Mouse (Mus musculus): ENCODE data around the gene L3hypdh. TPM values are rescaled to one million over a fixed set of nuclear protein-coding genes. Genes with fewer than 3 reads are reported as not detected.
"Not testable (repeated sequence)": the region's sequence is repeated elsewhere in the genome, so short reads cannot be mapped to it uniquely, and the experiment has no call there.

L3hypdh gene
- polyA plus RNA-seq, 1 experiment from 2014 or later = 31.2 TPM

DNA sequence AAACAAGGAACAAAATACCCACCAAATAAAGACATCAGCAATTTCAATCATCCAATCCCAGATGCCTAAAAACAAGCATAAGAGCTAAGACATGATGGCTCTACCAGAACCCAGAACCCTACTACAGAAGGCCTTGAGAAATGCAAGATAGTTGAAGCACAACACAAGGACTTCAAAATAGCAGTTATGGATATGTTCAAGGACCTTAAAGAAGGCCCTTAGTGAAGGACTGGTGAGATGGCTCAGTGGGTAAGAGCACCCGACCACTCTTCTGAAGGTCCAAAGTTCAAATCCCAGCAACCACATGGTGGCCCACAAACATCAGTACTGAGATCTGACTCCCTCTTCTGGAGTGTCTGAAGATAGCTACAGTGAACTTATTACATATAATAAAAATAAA is 27.5 kb downstream of the L3hypdh start:
- no peak for ATAC-seq (ENCODE audit: low FRiP score, low TSS enrichment)
- no peak overlapping the region for H3K4me3 ChIP-seq (ENCODE audit: low read length)
- H3K27me3 ChIP-seq (ENCODE audit: insufficient read depth, low read length) = no peaks in the 10 kb centered on the region
- no peak overlapping the region for H3K9ac ChIP-seq (replicated peaks; ENCODE audit: low read length)
- no peak overlapping the region for H3K4me2 ChIP-seq (replicated peaks; ENCODE audit: low read depth, low read length)
- no peaks in the 10 kb centered on the region for H3K9me3 ChIP-seq (ENCODE audit: low read length)
- no peak overlapping the region for H3K27ac ChIP-seq (ENCODE audit: low read length)
- H3K4me1 ChIP-seq (ENCODE audit: insufficient read depth, low read length) = no peaks in the 10 kb centered on the region
- no peaks in the 10 kb centered on the region for H3K36me3 ChIP-seq (ENCODE audit: insufficient read depth, low read length)
- WGBS = 80% methylated on average over 1 of the region's 1 CpGs

DNA sequence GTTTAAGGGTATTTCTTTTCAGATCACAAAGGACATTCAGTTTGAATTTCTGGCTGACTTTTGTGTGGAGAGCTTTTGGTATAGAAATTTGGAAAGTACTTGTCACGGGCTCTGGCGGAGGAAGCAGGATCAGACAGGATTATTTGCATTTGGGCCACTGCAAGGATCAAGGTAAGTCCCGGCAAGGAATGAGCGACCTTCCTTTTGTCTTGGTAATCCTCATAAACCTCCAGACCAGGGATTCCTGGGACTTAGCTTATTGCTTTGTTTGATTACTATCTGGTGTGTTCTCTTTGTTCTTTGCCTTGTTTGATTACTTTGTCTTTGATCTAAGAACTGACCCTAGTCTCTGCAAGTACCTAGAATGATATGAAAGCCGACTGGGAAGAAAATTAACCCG is 31.4 kb downstream of the L3hypdh start:
- 30% methylated on average over 6 of the region's 6 CpGs for whole genome bisulfite sequencing
- H3K27ac ChIP-seq (ENCODE audit: low read length) = no peak overlapping the region
- no peaks in the 10 kb centered on the region for H3K9me3 ChIP-seq (ENCODE audit: low read length)
- no peak for ATAC-seq (ENCODE audit: low FRiP score, low TSS enrichment)
- H3K9ac ChIP-seq (replicated peaks; ENCODE audit: low read length) = no peak overlapping the region
- no peaks in the 10 kb centered on the region for H3K36me3 ChIP-seq (ENCODE audit: insufficient read depth, low read length)
- H3K4me1 ChIP-seq (ENCODE audit: insufficient read depth, low read length) = no peaks in the 10 kb centered on the region
- no peak overlapping the region for H3K4me3 ChIP-seq (ENCODE audit: low read length)
- H3K27me3 ChIP-seq (ENCODE audit: insufficient read depth, low read length) = no peaks in the 10 kb centered on the region
- no peak overlapping the region for H3K4me2 ChIP-seq (replicated peaks; ENCODE audit: low read depth, low read length)

DNA sequence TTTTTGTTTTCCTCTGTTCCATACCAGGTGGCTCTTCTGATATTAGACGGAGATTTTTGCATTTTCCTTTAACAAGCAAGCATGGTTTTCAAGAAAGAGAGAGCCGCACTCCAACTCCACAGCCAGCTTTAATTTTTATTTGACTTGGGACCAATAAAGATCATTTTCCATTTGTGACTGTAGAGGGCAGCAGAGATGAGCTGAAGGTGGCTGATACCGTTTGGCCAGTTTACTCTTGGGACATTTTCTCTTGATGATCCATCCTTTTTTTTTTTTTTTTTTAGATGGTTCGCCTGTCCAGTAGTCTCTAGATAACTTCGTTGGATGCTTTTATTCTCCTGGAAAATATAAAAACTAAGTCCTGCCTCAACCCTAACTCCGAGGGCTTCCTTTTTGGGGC is 31.9 kb downstream of the L3hypdh start:
- WGBS = 44% methylated on average over 6 of the region's 6 CpGs
- no peaks in the 10 kb centered on the region for H3K4me1 ChIP-seq (ENCODE audit: insufficient read depth, low read length)
- H3K9ac ChIP-seq (replicated peaks; ENCODE audit: low read length) = no peak overlapping the region
- H3K4me2 ChIP-seq (replicated peaks; ENCODE audit: low read depth, low read length) = no peak overlapping the region
- H3K9me3 ChIP-seq (ENCODE audit: low read length) = no peaks in the 10 kb centered on the region
- no peak for ATAC-seq (ENCODE audit: low FRiP score, low TSS enrichment)
- no peaks in the 10 kb centered on the region for H3K27me3 ChIP-seq (ENCODE audit: insufficient read depth, low read length)
- no peaks in the 10 kb centered on the region for H3K36me3 ChIP-seq (ENCODE audit: insufficient read depth, low read length)
- no peak overlapping the region for H3K4me3 ChIP-seq (ENCODE audit: low read length)
- H3K27ac ChIP-seq (ENCODE audit: low read length) = no peak overlapping the region

DNA sequence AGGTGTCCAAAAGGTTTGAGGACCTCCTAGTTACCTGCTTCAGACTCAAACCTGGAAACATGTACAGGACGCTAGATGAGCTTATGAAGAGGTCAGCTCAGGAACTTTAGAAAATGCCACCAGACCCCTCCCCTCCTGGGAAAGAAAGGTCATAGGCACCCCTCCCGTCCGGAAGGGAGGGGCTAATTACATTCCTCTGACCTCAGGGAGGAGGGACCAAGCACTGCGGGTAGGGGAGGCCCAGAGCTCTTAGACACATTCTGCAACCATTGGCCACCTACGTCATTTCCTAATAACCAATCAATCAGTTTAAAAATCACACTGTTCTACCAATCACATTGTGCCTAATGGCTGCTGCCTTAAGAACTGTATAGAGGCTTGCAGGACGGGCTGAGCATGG is 32.7 kb downstream of the L3hypdh start:
- Histone ChIP-seq H3K27ac (ENCODE audit: low read length) (no peak overlapping the region), H3K4me1 (ENCODE audit: insufficient read depth, low read length) (no peaks in the 10 kb centered on the region), H3K9me3 (ENCODE audit: low read length) (no peaks in the 10 kb centered on the region), H3K36me3 (ENCODE audit: insufficient read depth, low read length) (no peaks in the 10 kb centered on the region), H3K4me2 (replicated peaks; ENCODE audit: low read depth, low read length) (no peak overlapping the region), H3K9ac (replicated peaks; ENCODE audit: low read length) (no peak overlapping the region), H3K27me3 (ENCODE audit: insufficient read depth, low read length) (no peaks in the 10 kb centered on the region), H3K4me3 (ENCODE audit: low read length) (no peak overlapping the region)
- WGBS = 83% methylated on average over 6 of the region's 6 CpGs
- ATAC-seq (ENCODE audit: low FRiP score, low TSS enrichment) = no peak

DNA sequence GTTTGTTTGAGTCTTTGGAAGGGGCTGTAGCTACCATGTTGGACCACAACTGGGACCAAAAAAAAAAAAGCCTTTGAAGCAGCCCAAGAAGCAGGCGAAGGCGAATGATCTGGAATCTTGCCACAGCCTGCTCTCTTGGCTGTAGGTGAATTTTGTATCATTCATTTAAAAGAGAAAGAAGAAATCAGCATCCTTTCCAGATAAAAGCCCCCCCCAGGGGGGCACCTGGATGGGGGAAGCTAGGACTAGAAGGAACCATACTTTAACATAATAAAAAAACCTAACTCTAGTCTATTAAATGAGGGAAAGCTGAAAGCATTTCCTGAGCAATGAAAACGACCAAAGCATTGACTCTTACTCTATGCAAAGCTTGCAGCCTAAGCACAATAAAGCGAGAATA is 34.4 kb downstream of the L3hypdh start:
- Histone ChIP-seq H3K4me2 (replicated peaks; ENCODE audit: low read depth, low read length) (no peak overlapping the region), H3K4me1 (ENCODE audit: insufficient read depth, low read length) (no peaks in the 10 kb centered on the region), H3K36me3 (ENCODE audit: insufficient read depth, low read length) (no peaks in the 10 kb centered on the region), H3K27ac (ENCODE audit: low read length) (no peak overlapping the region), H3K27me3 (ENCODE audit: insufficient read depth, low read length) (no peaks in the 10 kb centered on the region), H3K9me3 (ENCODE audit: low read length) (no peaks in the 10 kb centered on the region), H3K4me3 (ENCODE audit: low read length) (no peak overlapping the region), H3K9ac (replicated peaks; ENCODE audit: low read length) (no peak overlapping the region)
- 83% methylated on average over 4 of the region's 4 CpGs for WGBS
- ATAC-seq (ENCODE audit: low FRiP score, low TSS enrichment) = no peak

DNA sequence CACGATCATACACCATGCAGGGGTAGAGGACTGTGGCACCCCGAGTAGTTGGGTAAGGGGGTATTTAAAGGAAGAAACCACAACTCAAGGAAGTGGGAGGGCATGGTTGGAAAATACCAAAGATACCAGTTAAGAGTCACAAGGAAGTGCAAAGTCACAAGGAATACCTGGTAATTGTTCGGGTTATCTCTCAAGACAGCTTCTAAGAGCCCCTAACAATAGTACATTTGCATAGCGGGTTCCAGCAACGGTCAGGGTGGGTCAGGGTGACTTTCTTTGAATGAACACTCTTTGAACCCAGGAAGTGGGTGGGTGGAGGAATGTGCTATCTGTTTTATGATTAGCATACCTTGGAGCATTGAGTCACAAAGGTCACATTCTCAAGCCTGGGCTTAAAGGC is 35.1 kb downstream of the L3hypdh start:
- not testable (repeated sequence) for H3K4me3 ChIP-seq (ENCODE audit: low read length); H3K9ac ChIP-seq (replicated peaks; ENCODE audit: low read length); H3K27me3 ChIP-seq (ENCODE audit: insufficient read depth, low read length); H3K36me3 ChIP-seq (ENCODE audit: insufficient read depth, low read length); H3K9me3 ChIP-seq (ENCODE audit: low read length); ATAC-seq (ENCODE audit: low FRiP score, low TSS enrichment); H3K4me1 ChIP-seq (ENCODE audit: insufficient read depth, low read length); H3K27ac ChIP-seq (ENCODE audit: low read length); H3K4me2 ChIP-seq (replicated peaks; ENCODE audit: low read depth, low read length)
- WGBS = 88% methylated on average over 5 of the region's 5 CpGs

DNA sequence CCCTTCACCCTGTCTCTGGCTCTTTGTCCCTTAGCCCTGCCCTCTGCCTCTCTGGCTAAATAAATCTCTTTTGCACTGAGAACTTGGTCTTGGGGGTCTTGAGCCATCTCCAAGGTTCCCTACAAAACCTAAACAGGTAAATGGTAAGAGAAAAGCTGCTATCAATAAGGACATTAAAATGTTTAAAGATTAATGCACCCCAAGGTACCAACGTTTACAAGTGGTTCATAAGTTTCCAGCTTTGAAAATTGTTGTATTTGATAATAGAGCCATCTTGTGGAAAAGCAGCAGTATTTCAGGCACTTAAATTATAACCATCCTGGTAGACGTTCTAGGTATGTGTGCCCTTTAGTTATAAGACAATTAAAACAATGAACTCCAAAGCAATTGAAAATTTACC is 37.7 kb downstream of the L3hypdh start:
- 4% methylated on average over 2 of the region's 2 CpGs for WGBS
- no peak for ATAC-seq (ENCODE audit: low FRiP score, low TSS enrichment)
- H3K4me2 ChIP-seq (replicated peaks; ENCODE audit: low read depth, low read length) = no peak overlapping the region

DNA sequence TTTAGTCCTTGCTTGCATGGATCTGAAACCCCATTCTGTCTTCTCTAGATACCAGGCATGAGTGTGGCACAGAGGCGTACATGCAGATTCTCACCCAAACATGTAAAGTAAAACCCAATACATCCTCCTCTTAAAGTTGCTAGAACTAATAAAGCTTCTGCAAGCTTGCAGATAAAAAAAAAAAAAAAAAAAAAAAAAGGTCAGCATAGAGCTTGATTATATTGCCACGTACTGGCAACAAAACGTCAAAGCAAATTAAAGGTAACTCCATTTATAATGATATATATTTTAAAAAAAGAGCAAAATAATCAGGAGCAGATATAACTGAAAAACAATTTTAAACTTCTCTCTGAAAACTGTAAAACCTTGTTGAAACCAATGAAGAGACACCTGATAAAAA is 44.0 kb downstream of the L3hypdh start:
- no peaks in the 10 kb centered on the region for H3K27me3 ChIP-seq (ENCODE audit: insufficient read depth, low read length)
- no peaks in the 10 kb centered on the region for H3K36me3 ChIP-seq (ENCODE audit: insufficient read depth, low read length)
- no peak overlapping the region for H3K4me3 ChIP-seq (ENCODE audit: low read length)
- no peak overlapping the region for H3K4me2 ChIP-seq (replicated peaks; ENCODE audit: low read depth, low read length)
- no peak overlapping the region for H3K27ac ChIP-seq (ENCODE audit: low read length)
- no peaks in the 10 kb centered on the region for H3K9me3 ChIP-seq (ENCODE audit: low read length)
- WGBS = 93% methylated on average over 3 of the region's 3 CpGs
- H3K9ac ChIP-seq (replicated peaks; ENCODE audit: low read length) = no peak overlapping the region
- H3K4me1 ChIP-seq (ENCODE audit: insufficient read depth, low read length) = no peaks in the 10 kb centered on the region
- no peak for ATAC-seq (ENCODE audit: low FRiP score, low TSS enrichment)

More for the DNA sequence above, 37.7 kb downstream of the L3hypdh start:
- no peaks in the 10 kb centered on the region for H3K9me3 ChIP-seq (ENCODE audit: low read length)
- no peak overlapping the region for H3K4me3 ChIP-seq (ENCODE audit: low read length)
- H3K9ac ChIP-seq (replicated peaks; ENCODE audit: low read length) = no peak overlapping the region
- H3K4me1 ChIP-seq (ENCODE audit: insufficient read depth, low read length) = no peaks in the 10 kb centered on the region
- no peaks in the 10 kb centered on the region for H3K36me3 ChIP-seq (ENCODE audit: insufficient read depth, low read length)
- H3K27ac ChIP-seq (ENCODE audit: low read length) = no peak overlapping the region
- no peaks in the 10 kb centered on the region for H3K27me3 ChIP-seq (ENCODE audit: insufficient read depth, low read length)

DNA sequence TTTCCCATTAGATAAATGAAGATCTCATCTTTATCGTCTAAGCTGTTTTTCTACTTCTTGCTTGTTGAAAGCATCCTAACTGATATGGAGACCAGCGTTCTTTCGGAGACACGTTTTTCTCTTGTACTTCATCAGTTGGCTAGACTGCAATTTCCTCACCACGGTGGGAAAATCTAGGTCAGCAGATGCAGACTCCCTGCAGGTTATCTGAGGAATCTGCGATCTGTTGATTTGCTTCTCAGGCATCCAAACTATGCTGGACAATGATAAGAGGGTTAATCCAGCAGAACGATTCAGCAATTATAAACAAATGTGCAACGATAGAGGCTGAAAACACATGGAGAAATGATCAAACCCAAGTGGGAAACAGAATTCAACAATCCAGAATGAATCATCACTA is 45.7 kb downstream of the L3hypdh start:
- Histone ChIP-seq H3K27me3 (ENCODE audit: insufficient read depth, low read length) (no peaks in the 10 kb centered on the region), H3K27ac (ENCODE audit: low read length) (no peak overlapping the region), H3K9ac (replicated peaks; ENCODE audit: low read length) (no peak overlapping the region), H3K4me2 (replicated peaks; ENCODE audit: low read depth, low read length) (no peak overlapping the region), H3K4me3 (ENCODE audit: low read length) (no peak overlapping the region), H3K36me3 (ENCODE audit: insufficient read depth, low read length) (no peaks in the 10 kb centered on the region), H3K9me3 (ENCODE audit: low read length) (no peaks in the 10 kb centered on the region), H3K4me1 (ENCODE audit: insufficient read depth, low read length) (no peaks in the 10 kb centered on the region)
- WGBS = 77% methylated on average over 8 of the region's 8 CpGs
- no peak for ATAC-seq (ENCODE audit: low FRiP score, low TSS enrichment)

DNA sequence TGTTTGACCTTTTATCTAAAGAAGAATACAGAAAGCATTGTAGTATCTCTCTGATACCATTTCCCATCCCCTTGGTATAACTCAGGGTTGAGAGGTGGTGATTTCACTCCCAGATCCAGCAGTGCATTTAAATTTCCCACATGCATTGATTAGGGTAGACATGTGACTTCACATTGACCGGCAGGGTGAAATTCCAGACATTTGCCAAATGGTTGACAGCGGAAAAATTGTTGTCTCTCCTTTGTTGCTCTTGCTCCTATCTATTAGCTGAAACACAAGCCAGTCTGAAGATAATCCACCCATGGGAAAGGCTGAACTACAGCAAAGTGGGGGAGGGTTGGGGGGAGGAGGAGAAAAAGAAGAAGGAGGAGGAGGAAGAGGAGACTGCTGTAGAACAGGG is 46.4 kb downstream of the L3hypdh start:
- Histone ChIP-seq H3K27ac (ENCODE audit: low read length) (no peak overlapping the region), H3K9ac (replicated peaks; ENCODE audit: low read length) (no peak overlapping the region), H3K36me3 (ENCODE audit: insufficient read depth, low read length) (no peaks in the 10 kb centered on the region), H3K9me3 (ENCODE audit: low read length) (no peaks in the 10 kb centered on the region), H3K27me3 (ENCODE audit: insufficient read depth, low read length) (no peaks in the 10 kb centered on the region), H3K4me3 (ENCODE audit: low read length) (no peak overlapping the region), H3K4me1 (ENCODE audit: insufficient read depth, low read length) (no peaks in the 10 kb centered on the region), H3K4me2 (replicated peaks; ENCODE audit: low read depth, low read length) (no peak overlapping the region)
- no peak for ATAC-seq (ENCODE audit: low FRiP score, low TSS enrichment)
- 77% methylated on average over 2 of the region's 2 CpGs for WGBS

DNA sequence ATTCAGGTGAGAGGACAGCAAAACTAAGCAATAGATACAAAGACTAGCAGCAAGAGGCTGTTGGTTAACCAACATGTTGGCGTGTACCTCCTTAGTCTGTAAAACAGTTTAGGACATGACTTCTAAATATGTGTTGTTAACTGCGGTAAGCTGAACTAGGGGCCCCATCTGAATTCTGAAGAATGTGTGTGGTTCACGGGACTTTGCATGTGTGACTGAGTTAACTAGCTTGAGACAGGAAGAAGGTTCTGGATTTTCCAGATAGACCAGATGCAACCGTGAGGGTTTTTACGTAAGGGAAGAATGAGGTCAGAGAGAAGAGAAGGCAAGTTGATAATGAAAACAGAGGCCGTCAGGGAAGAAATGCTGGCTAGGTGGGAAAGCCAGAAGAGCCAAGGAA is 48.2 kb downstream of the L3hypdh start:
- no peak overlapping the region for H3K27ac ChIP-seq (ENCODE audit: low read length)
- no peaks in the 10 kb centered on the region for H3K9me3 ChIP-seq (ENCODE audit: low read length)
- H3K27me3 ChIP-seq (ENCODE audit: insufficient read depth, low read length) = no peaks in the 10 kb centered on the region
- ATAC-seq (ENCODE audit: low FRiP score, low TSS enrichment) = no peak
- H3K36me3 ChIP-seq (ENCODE audit: insufficient read depth, low read length) = no peaks in the 10 kb centered on the region
- no peak overlapping the region for H3K4me3 ChIP-seq (ENCODE audit: low read length)
- H3K9ac ChIP-seq (replicated peaks; ENCODE audit: low read length) = no peak overlapping the region
- H3K4me1 ChIP-seq (ENCODE audit: insufficient read depth, low read length) = no peaks in the 10 kb centered on the region
- no peak overlapping the region for H3K4me2 ChIP-seq (replicated peaks; ENCODE audit: low read depth, low read length)
- 80% methylated on average over 6 of the region's 6 CpGs for WGBS
